Mouse (Mus musculus) induced T-regulatory cell, adult 2 months (primary cell): Measurements from ENCODE around the gene Epb41l1.
A peak's percentile ranks its signal among the peaks of the same experiment; 100 is the strongest.

ENCODE experiments used
- DNase-seq: peaks from one replicate; pipeline ENCODE4 v3.0.0-alpha.2; 2012; ENCODE audit warnings: low read depth

Epb41l1 gene

GRCm38 (mm10) chr2:156457343-156457717, 36.6 kb downstream of the Epb41l1 start:
- DNase-seq = no peak

DNA sequence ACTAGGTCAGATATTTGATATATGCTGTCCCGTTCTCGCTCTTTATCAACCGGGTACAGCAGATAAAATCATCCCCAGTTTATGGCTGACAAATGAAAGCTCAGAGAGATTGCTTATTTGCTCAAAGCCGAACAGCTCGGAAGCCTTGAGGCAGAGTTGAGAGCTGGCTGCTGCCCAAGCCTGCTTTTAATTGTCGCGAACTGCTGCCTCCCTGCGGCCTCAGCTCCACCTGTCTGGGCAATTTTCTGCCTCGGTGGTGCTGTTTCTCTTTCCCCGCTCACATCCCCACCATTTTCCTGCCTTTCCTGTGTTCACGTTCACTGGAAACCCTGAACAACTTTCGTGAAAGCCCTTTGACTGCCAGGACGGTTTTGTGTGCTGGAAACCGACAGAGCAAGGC, 39.8 kb downstream of the Epb41l1 start:
- no peak for DNase-seq

DNA sequence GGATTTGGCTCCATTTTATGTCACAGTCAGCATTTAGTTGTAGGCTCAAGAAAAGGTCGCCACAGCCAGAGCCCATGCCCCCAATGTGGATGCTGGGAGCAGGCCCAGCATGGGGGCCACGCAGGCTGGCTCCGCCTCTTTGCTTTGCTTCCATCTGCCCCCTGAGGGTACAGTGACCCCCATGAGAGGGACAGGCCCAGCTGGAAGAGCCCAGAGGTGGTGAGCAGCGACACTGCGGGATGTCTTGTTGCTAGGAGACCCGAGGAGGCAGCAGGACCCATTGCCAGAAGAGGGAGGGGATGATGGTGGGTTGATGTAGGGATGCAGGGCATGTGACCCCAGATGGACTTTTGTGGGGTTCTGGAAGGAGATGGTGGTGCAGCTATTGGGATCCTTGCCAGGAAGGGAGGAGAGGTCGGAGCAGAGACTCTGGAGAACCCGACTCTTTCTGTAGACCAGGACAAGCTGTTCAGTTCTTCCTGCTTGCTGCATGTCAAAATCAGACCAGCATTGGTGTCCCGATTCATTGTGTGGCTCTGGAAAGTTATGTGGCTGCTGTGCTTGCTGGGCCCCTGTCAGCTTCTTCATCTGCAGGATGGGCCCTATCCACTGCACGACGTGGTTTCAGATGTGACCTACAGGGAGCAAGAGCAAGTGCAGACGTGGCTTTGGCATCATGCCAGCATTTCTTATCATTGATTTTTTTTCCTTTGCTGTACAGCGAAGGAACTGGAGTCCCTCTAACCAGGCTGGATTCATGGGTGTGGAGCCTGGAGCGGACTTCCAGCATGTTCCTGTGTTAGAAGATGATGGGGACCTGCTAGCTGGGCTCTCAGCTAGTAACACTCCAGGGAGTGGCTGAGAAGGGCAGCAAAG, 41.7 kb downstream of the Epb41l1 start:
- DNase-seq = no peak

DNA sequence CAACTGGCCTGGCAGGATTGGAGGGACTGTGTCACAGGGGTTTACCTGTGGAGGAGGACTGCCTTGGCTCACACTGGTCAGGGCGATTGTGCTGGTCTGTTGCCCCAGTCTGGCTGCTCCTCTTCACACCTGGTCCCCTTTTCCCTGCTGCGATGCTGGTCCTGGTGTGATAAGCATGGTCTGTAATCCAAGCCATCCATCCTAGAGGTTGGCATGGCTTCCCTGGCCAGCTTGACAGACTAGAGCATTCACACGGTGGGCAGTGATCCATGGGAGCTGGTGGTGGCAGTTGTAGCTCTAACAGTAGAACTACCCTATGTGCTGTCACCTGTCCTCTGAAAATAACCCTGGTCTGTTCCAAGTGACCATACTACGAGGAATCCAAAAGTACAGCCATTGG, 43.7 kb downstream of the Epb41l1 start:
- no peak for DNase-seq

DNA sequence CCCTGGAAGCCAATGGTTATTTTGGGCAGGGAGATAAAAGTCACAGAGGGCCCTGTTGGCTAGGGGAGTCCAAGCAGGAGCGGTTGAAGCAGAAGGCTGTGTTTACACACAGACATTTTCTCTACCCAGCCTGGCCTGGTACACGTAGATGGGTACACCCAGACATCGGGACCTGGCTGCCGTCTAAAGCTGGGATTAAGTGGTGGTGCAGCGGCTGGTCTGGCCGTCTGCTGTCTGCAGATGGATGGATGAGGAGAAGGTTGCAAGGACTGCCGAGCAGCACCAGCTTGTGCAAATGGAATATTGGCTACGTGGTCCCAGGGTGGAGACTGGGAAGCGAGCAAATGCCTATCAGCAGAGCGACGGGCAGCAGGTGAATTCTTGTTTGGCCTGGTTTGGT, 46.8 kb downstream of the Epb41l1 start:
- no peak for DNase-seq

DNA sequence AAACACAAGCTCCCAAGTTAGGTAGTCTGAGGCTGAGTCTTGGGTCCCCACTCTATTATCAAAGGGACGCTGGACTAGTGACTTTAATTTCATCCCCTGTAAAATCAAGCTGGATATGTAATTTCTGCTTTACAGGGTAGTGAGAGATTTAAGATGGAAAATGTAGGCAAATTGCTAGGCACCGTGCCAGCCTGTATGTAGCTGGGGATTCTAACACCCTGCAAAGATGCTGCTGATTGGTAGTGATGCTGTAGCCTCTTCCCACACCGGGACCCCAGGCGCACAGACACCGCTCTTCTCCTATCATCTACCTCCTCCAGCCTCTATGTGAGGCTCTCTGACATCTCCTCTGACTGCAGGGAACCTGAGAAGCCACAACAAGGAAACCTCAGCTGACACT, 48.2 kb downstream of the Epb41l1 start:
- no peak for DNase-seq

GRCm38 (mm10) chr2:156469508-156469907, 48.8 kb downstream of the Epb41l1 start:
- DNase-seq = no peak

DNA sequence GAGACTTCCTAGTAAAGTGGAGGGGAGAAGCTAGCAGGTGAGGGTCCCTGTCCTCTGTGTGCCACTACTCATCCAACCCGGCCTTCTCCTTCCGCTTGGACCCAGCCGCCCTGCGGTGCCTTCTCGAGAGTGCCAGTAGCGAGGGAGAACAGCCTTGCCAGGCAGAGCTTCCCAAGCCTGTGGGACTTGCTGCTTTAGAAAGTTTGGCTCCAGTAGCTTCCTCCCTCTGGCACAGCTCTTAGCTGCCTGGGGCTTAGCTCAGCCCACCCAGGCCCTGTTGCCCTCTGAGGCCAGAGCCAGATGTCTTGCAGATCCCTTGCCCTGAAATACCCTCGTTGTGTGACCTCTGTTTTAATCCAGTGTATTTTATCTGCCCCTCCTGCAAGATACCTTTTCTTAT, 50.2 kb downstream of the Epb41l1 start:
- no peak for DNase-seq

DNA sequence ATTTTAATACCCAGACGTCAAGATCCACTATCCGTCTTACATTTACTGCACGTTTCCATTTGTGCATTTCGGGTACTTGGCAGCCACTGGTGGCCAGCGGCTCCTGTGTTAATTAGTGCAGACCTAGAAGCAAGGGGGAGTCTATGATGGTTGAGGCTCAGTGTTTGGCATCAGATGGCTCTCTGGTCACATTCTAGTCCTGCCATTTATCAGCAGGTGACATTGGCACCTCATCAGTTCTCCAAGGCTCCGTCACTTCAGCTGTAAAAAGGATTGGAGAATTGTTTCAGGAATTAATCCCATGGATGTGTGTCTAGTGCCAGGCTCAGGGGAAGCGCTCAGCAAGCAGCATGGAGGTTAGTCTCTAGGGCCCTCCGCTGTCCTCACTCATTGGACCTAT, 51.6 kb downstream of the Epb41l1 start:
- DNase-seq = no peak

- DNase-seq = no peak
Observed at GRCm38 (mm10) chr2:156473696-156474095, 53.0 kb downstream of the Epb41l1 start.

- DNase-seq = no peak
Observed at GRCm38 (mm10) chr2:156474111-156474510, 53.4 kb downstream of the Epb41l1 start.

DNA sequence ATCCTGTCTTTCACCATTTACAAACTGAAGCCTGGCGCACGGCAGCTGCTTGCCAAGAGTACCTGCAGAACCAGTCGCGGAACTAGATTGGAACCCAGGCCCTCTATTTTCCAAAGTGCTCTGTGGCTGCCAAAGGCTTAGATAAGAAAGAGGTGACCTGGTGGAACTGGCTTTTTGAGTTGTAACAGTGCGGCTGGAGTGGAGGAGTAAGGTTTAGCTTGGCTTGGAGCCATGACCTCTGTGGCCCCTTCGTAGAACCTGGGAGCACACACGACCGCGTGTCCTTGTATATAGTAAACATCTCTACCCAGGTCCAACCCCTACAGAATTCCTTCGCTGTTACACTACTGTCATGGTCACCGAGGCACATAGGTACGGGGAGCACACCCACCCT, 54.2 kb downstream of the Epb41l1 start:
- DNase-seq = no peak

DNA sequence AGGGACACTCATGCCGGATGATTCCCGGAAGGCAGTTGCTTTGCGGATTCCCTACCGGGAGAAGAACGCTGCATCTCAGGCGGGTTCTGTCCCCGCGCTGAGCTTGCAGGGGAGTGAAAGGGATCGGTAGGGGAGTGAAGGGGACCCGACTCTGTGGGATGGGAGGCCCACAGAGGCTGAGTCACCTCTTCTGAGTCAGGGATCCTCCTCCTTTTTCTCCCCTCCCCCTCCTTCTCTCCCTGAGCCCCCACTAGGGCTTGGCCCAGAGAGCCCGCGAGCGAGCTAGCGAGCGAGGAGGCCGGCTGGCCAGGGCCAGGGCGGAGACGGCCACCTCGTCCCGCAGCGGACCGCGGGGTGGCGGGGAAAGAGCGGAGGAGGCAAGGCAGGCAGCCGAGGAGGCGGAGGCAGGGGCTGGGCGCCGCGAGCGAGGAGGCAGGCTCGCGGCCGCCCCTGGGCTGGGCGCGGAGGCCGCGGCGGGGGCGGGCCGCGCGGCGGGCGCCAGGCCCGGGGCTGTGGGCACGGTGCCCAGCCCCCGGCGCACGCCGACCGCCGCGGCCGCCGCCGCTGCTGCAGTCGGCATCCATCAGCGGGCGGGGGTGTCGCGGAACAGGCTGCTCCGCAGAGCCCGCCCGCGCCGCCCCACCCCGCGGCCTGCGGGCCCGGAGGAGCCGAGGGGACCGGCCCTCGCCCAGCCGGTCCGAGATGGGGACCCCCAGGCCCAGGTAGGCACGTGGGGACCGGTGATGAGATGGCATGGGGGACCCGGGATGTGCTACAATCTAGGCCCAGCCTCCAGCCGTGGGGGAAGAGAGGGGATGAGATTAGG, 54.8 kb downstream of the Epb41l1 start:
- DNase-seq = peak; percentile 41

- DNase-seq = no peak
Observed at GRCm38 (mm10) chr2:156476111-156476747, 55.5 kb downstream of the Epb41l1 start.

- DNase-seq = no peak
Observed at GRCm38 (mm10) chr2:156476748-156477151, 56.0 kb downstream of the Epb41l1 start.

GRCm38 (mm10) chr2:156478046-156478690, 57.5 kb downstream of the Epb41l1 start:
- DNase-seq = no peak

DNA sequence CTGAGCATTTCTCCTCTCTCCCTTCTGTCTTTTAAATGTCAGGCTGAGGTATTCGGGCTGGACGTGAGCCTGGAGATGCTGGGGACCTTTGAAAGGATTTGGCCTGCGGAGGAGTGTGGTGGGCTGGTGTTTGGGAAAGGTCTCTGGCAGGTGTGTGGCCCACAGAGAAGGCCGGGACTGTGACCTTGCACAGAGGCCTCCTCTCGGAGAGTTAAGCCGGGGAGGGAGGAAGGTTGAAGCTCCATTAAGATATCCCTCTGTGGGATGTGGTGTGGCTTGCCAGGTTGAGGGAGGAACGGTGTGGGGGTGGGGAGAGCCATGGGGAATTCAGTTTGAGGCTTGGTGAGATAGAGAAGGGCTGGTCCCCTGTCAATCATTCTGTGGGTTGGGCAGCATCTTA, 59.1 kb downstream of the Epb41l1 start:
- no peak for DNase-seq

- no peak for DNase-seq
Observed at GRCm38 (mm10) chr2:156480267-156480666, 59.6 kb downstream of the Epb41l1 start.

- peak; percentile 83 for DNase-seq
Observed at GRCm38 (mm10) chr2:156482299-156482698, 61.6 kb downstream of the Epb41l1 start.

DNA sequence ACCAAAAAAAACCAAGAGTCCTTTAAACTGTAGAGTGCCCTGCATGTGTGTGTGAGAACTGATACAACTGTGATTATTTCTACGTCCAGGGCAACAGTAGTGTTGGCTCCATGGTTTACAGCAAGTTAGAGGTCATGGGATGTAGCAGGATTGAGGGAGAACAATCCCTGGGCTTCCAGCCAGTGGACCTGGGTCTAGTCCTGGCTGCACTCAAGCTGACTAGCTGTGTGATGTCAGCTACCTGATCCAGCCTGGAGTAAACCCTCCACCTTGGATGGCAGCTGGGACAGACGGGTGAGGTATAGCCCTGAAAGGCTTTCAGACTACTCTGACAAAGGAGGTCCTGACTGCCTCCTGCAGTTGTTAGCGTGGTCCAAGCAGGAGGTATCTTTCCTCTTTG, 62.1 kb downstream of the Epb41l1 start:
- DNase-seq = no peak

- no peak for DNase-seq
Observed at GRCm38 (mm10) chr2:156483204-156483603, 62.5 kb downstream of the Epb41l1 start.

GRCm38 (mm10) chr2:156486086-156486751, 65.5 kb downstream of the Epb41l1 start:
- DNase-seq = no peak
